22 mouse cellular contexts compared by ENCODE assay signal in the genomic region with DNA sequence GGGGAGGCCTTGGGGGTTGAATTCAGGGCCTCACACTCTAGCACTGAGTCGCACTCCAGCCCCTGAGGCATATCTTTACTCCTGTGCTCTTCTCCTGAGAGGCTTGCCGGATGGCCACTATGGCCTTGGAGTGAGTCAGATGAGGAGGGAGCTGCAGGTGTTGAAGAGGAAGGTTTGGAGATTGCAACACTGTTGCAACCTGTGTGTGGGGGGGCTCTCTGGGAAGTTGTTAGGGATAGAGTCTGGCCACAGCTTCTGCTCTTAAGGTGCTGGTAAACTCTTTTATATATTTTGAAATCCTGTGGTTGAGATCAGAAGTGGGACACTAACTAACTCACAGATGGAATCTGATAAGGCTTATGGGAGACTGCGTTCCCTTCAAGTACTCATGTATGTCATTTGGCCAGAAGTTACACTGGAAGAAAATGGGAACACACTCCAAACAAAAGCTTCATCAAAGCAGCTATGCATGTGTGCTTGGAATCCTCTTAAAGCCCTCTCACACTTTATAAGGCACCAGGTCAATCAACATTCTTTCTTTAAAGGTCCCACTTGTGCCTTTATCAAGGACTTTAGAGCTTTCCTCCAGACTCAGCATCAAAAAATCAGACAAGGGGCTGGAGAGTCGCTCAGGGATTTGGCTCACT. TPM values are rescaled to one million over a fixed set of nuclear protein-coding genes. Genes with fewer than 3 reads are reported as not detected.
DNase-seq lines count a peak whose midpoint lies in the region; ATAC-seq lines count a peak whose summit lies in the region.
"Had no signal": no experiment of that assay in that cellular context is flagged by ENCODE, and none has a peak within 500 bp of the region (broad histone marks: within the 10 kb centered on the region; RNA-seq: fewer than 3 reads in every experiment).

No protein-coding gene starts in this region.

- peak; percentile 61 for DNase-seq in testis, postnatal 14 days (ENCODE audit: low spot score)
- no peak for DNase-seq in testis, postnatal 10 days (ENCODE audit: low spot score)
- peak; percentile 44 for DNase-seq in lung, postnatal 10 days
- no peak for DNase-seq in gastrocnemius, postnatal 10 days
- DNase-seq in gastrocnemius, postnatal 25 days, result no peak
- no peak for DNase-seq in right cerebral cortex, adult 18-20 months
- DNase-seq: adrenal gland, postnatal 10 days; adrenal gland, postnatal 36 days; cerebellum, adult 18-20 months; cerebellum, adult 9-10 months; cerebellum, postnatal 14 days; forebrain, postnatal 0 days; gastrocnemius, adult 2 months; gastrocnemius, postnatal 36 days; heart, adult 11 months; heart, postnatal 14 days; heart, postnatal 4 days had no signal

- peak; percentile 41 for ATAC-seq in granulocyte monocyte progenitor cell, adult 5-6 weeks (replicated peaks; ENCODE audit: poor library complexity, severe bottlenecking)
- 0 out of 2 replicates have a peak, but pooled peaks have one; percentile 9 for ATAC-seq in megakaryocyte progenitor cell, adult 5-6 weeks (replicated peaks; ENCODE audit: poor library complexity)
- ATAC-seq: forebrain, embryonic 14.5 days; forebrain, postnatal 0 days; hindbrain, postnatal 0 days; Patski had no signal

RNA-seq across cellular contexts. Expression of a gene that starts 4.2 kb away (rescaled TPM):
- not detected in 2 replicates for total RNA-seq in granulocyte monocyte progenitor cell, adult 5-6 weeks (2014; fragmentation: Nextera tagmentation)
- total RNA-seq in granulocyte monocyte progenitor cell, adult 5-6 weeks (2017), result not detected in 2 replicates
- total RNA-seq in megakaryocyte progenitor cell, adult 5-6 weeks (2015), result 0.47 TPM in 1 of 2 replicates, not detected in the other
- total RNA-seq in megakaryocyte progenitor cell, adult 5-6 weeks (2017), result not detected in 2 replicates
- total RNA-seq in gastrocnemius, postnatal 10 days (2021), result 1 to 10 TPM; 3.9 to 5.1 TPM
- 1 to 10 TPM; 1.2 to 1.9 TPM for total RNA-seq in gastrocnemius, postnatal 25 days (2021)

RNA-seq across cellular contexts. Expression of a gene that starts 16.4 kb away (rescaled TPM):
- total RNA-seq in granulocyte monocyte progenitor cell, adult 5-6 weeks (2014; fragmentation: Nextera tagmentation), result 2,458 and 2,594 TPM in 2 replicates
- 1,991 and 2,116 TPM in 2 replicates for total RNA-seq in granulocyte monocyte progenitor cell, adult 5-6 weeks (2017)
- 2,785 and 2,819 TPM in 2 replicates for total RNA-seq in megakaryocyte progenitor cell, adult 5-6 weeks (2015)
- total RNA-seq in megakaryocyte progenitor cell, adult 5-6 weeks (2017), result 2,136 and 2,277 TPM in 2 replicates
- 100 to 1,000 TPM; 258 to 266 TPM for total RNA-seq in gastrocnemius, postnatal 10 days (2021)
- 100 to 1,000 TPM; 103 to 126 TPM for total RNA-seq in gastrocnemius, postnatal 25 days (2021)

RNA-seq across cellular contexts. Expression of a gene that starts 54.3 kb away (rescaled TPM):
- total RNA-seq in granulocyte monocyte progenitor cell, adult 5-6 weeks (2014; fragmentation: Nextera tagmentation), result 18.4 and 22.5 TPM in 2 replicates
- 24.0 and 57.3 TPM in 2 replicates for total RNA-seq in granulocyte monocyte progenitor cell, adult 5-6 weeks (2017)
- 14.2 and 16.4 TPM in 2 replicates for total RNA-seq in megakaryocyte progenitor cell, adult 5-6 weeks (2015)
- 35.3 and 50.1 TPM in 2 replicates for total RNA-seq in megakaryocyte progenitor cell, adult 5-6 weeks (2017)
- 10 to 100 TPM; 19.4 to 21.5 TPM for total RNA-seq in gastrocnemius, postnatal 10 days (2021)
- 10 to 100 TPM; 14.1 to 16.8 TPM for total RNA-seq in gastrocnemius, postnatal 25 days (2021)

Comparison
In these comparisons a context has a peak if more than half of its experiments do, and no peak if none do; other contexts are left out.
1. DNase-seq: peak in testis, postnatal 14 days (single experiment) and lung, postnatal 10 days (single experiment); none in testis, postnatal 10 days (single experiment), gastrocnemius, postnatal 10 days (single experiment), gastrocnemius, postnatal 25 days (single experiment) and right cerebral cortex, adult 18-20 months (single experiment).
2. RNA of a gene that starts 16.4 kb away (total RNA-seq): 2,136 to 2,819 TPM in megakaryocyte progenitor cell, adult 5-6 weeks and 1,991 to 2,594 TPM in granulocyte monocyte progenitor cell, adult 5-6 weeks; 258 to 266 TPM in gastrocnemius, postnatal 10 days and 103 to 126 TPM in gastrocnemius, postnatal 25 days; every median in the first group is over 4 times any median in the second.